Mouse (Mus musculus): ENCODE results near the gene Myo15.
A peak's percentile ranks its signal among the peaks of the same experiment; 100 is the strongest.
"Not testable (repeated sequence)": the region's sequence is repeated elsewhere in the genome, so short reads cannot be mapped to it uniquely, and the experiment has no call there.

Gene Myo15

GRCm38 (mm10) chr11:60469039-60469438, at the start of gene Myo15:
TSS of gene Myo15 (plus strand) at chr11:60469339.
- DNase-seq (ENCODE audit: low spot score in 2 of 2), result no peak

DNA sequence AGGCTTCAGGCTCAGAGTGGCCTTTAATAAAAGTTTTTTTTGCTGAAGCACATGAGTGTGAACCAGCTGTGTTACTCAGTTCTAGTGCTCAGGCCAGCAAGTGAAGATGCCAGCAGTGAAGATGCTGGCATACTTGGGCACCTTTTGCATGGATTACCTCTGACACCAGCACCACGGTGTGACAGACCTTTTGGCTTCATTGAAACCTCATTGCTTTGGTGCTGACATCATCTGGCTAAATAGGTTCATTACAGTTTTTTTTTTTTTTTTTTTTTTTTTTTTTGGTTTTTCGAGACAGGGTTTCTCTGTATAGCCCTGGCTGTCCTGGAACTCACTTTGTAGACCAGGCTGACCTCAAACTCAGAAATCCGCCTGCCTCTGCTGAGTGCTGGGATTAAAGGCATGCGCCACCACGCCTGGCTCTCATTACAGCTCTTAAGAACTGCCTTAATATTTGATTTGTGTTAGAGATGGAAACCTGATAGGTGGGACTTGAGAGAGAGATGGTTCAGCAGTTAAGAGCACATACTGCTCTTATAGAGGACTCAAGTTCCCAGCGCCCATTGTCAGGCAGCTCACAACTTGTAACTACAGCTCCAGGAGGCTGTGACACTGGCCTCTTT, 47.0 kb upstream of the Myo15 start:
- no peak for DNase-seq (ENCODE audit: low spot score in 2 of 2)

- no peak for DNase-seq (ENCODE audit: low spot score in 2 of 2)
Measured at GRCm38 (mm10) chr11:60423006-60423405, 46.1 kb upstream of the Myo15 start.

- no peak for DNase-seq (ENCODE audit: low spot score in 2 of 2)
Measured at GRCm38 (mm10) chr11:60426417-60426816, 42.7 kb upstream of the Myo15 start.

DNA sequence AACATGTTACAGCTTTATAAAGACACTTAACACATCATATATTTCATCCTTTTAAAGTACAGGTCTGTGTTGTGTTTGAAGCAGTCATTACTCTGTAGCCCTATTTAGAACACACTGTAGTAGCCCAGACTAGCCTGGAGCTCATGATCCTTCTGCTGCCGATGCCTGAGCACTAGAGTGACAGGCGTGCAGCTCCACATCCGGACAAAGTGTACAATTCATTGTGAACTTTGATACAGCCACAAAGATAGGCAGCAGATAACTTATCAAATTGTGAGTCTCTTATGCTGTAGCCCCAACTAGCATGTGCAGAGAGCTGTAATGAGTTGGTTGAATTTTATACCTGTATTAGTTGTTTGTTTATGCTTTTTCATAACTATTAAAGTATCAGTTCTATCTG, 41.5 kb upstream of the Myo15 start:
- DNase-seq (ENCODE audit: low spot score in 2 of 2), result no peak

DNA sequence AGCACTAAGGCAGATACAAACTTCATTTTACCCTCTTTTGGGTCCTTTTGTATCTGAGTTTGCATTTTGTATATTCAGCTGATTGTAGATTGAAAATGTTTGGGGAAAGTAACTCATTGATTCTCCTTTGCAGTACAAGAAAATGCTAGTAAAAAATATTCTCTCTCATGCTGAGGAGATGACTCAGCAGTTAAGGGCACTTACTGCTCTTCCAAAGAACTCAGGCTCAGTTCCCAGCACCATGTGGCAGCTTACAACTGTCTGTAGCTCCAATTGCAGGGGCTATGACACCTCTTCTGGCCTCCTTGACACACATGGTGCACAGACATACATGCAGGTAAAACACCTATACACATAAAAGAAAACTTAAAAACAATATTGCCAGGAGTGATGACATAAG, 35.6 kb upstream of the Myo15 start:
- no peak for DNase-seq (ENCODE audit: low spot score in 2 of 2)

DNA sequence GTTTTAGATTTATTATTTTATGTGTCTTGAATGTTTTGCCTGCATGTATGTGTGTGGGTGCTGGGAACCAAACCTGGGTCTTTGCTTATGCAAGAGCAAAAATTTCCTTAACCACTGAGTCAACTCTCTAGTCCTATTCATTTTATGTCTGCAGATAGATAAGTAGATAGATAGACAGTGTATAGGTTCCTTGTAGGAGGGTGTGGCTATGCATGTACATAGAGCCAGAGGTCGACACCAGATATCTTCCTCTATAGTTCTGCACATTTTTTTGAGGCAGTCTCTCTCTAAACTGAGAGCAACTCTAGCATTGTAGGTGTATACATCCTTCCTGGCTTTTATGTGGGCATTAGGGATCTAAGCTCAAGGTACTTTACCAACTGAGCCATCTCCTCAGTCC, 34.0 kb upstream of the Myo15 start:
- no peak for DNase-seq (ENCODE audit: low spot score in 2 of 2)

DNA sequence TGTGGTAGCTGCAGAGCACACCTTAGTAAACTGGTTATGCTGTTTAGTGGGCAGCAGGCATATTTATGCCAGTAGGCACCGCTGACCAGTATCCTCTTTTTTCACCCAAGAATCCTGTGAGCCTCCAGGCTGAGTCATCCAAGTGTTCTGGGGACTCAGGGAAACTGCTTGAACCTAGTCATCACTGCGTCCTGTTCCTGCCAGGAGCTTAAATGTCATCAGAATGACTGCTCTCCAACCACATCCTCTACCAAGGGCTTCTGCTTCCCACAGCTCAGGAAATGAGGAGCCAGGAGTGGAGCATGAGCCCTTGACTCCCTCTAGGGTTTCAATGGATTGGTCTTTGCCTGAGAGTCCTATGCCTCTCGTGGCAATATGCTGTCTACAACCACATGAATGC, 32.5 kb upstream of the Myo15 start:
- DNase-seq (ENCODE audit: low spot score in 2 of 2), result no peak

- not testable (repeated sequence) for DNase-seq (ENCODE audit: low spot score in 2 of 2)
Measured at GRCm38 (mm10) chr11:60439621-60440020, 29.5 kb upstream of the Myo15 start.

- no peak for DNase-seq (ENCODE audit: low spot score in 2 of 2)
Measured at GRCm38 (mm10) chr11:60440176-60440575, 29.0 kb upstream of the Myo15 start.

- peak in 1 of 2 experiments; percentile 25 for DNase-seq (ENCODE audit: low spot score in 2 of 2)
Measured at GRCm38 (mm10) chr11:60442896-60443295, 26.2 kb upstream of the Myo15 start.

GRCm38 (mm10) chr11:60444007-60444406, 25.1 kb upstream of the Myo15 start:
- DNase-seq (ENCODE audit: low spot score in 2 of 2), result no peak

DNA sequence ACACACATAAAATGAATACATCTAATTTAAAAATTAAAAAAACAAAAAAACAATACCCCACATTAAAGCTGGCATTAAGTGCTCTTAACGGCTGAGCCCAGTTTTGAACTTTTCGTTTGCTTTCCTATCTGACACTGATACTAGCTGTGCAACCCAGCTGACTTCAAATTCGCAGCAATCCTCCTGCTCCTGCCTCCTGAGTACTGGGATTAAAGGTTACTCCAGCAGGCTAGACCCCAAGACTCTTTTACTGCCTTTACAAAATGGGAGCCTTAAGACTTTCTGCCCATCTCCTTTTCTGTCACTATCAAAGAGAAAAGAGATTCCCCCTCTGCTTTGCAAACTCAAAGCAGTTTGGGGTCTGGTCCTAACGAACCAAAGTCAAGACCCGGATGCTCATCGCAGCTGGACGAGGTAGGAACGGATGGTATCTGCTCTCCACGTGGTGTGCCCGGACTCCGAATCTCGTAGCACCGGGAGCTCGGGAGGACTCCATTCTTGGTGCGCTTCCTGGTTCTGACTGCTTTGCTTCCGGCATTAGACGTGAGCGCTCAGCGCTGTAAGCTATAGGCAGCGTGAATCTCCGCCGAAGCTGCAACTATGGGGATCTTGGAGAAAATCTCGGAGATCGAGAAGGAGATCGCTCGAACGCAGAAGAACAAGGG, 14.9 kb upstream of the Myo15 start, which contains the start of gene Drg2:
Drg2 (plus strand) TSS at position 512 of the 665 bp plus-strand sequence.
- peak; percentile 74 to 82 for DNase-seq (ENCODE audit: low spot score in 2 of 2)

DNA sequence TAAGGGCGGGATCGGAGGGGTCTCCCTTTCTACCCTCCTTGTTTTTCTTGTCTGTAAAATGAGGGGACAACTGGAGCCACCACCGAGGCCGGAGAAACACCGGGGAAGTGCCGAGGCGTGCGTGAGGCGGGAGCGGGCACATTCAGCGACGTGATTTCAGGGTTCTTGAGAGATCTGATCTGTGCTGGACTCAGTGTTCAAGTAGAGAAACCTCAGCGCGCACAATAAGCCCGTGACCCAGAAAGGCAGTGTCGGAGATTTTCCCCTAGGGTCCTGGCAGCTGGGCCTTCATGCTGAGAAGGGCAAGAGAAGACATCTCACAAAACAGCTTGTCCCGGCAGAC, 14.4 kb upstream of the Myo15 start:
- peak in 1 of 2 experiments; percentile 13 for DNase-seq (ENCODE audit: low spot score in 2 of 2)

GRCm38 (mm10) chr11:60457973-60458372, 11.2 kb upstream of the Myo15 start:
- no peak for DNase-seq (ENCODE audit: low spot score in 2 of 2)

- no peak for DNase-seq (ENCODE audit: low spot score in 2 of 2)
Measured at GRCm38 (mm10) chr11:60465943-60466380, 3.2 kb upstream of the Myo15 start.

DNA sequence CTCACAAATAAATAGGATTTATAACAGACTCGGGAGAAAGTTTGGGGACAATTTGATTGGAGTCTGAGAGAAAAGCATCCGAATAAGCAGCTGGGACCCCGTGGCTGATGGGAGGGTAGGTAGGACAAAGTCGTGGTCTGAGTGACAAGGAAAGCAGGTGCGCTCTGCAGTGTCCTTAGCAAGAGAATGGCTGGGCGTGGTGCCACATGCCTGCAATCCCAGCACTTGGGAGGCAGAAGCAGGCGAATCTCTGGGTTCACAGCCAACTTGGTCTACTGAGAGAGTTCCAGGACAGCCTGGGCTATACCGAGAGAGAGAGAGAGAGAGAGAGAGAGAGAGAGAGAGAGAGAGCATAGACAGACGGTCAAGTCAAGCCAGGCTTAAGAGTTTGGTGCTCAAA, 1.6 kb downstream of the Myo15 start:
- no peak for DNase-seq (ENCODE audit: low spot score in 2 of 2)

DNA sequence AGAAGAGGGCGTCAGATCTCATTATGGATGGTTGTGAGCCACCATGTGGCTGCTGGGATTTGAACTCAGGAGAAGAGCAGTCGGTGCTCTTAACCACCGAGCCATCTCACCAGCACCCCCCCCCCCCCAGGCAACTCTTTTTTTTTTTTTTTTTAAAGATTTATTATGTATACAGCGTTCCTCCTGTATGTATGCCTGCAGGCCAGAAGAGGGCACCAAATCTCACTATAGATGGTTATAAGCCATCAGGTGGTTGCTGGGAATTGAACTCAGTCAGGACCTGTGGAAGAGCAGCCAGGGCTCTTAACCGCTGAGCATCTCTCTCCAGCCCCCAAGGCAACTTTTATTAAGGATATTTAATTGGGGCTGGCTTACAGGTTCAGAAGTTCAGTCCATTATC, 5.4 kb downstream of the Myo15 start:
- no peak for DNase-seq (ENCODE audit: low spot score in 2 of 2)

DNA sequence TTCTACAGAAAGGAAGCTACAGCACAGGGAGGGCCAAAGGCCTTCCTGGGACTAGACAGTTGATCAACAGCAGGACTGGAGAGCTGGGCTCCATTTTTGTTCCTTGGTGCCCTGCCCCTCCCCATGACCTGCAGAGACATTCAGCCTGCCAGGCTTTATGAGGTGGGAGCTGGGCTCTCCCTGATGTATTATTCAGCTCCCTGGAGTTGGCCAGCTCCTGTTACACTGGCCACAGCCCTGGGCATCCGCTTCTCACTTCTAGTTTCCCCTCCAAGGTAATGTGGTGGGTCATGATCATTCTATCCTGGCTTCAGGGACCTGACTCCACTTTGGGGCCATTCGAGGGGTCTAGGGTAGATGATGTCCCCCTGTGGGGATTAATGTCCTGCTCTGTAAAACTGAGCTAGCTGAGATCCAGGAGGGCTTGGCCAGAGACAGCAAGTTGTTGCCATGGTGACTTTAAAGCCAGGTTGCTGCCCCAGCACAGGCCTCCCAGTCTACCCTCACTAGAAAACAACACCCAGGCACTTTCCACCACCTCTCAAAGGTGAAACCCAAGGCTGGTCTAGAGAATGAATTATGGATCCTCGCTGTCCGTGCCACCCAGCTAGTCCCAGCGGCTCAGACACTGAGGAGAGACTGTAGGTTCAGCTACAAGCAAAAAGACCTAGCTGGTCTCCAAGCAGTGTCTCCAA, 6.7 kb downstream of the Myo15 start:
- no peak for DNase-seq (ENCODE audit: low spot score in 2 of 2)

DNA sequence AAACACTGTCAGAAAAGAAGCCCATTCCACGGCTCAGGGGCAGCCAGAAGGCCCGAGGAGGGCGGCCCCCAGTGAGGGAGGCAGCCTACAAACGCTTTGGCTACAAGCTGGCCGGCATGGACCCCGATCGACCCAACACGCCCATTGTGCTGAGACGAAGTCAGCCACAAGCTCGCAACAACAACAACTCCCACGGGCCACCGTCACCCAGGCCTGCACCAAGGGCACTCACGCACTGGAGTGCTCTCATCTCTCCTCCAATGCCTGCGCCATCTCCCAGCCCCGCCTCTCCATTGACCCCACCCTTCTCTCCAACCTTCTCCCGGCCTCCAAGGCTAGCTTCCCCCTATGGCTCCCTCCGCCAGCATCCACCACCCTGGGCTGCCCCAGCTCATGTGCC, 9.0 kb downstream of the Myo15 start:
- no peak for DNase-seq (ENCODE audit: low spot score in 2 of 2)

DNA sequence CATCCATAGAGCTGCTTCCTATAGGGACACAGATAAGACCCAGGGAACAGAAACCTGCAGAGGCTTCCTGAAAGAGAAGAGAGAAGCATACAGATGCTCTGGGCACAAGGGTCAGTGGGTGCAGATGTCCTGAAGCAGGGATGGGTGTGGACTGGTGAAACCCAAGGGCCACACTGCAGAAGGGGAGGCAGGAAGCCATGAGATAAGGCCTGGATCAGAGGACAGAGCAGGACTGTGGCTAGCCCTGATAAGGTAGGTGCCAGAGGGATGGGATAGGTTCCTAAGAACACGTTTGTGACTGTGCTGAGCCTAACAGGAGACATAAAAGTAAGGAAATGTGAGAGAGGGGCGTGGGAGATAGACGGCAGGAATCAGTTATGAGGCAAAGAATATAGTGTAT, 17.1 kb downstream of the Myo15 start:
- DNase-seq (ENCODE audit: low spot score in 2 of 2), result no peak

- DNase-seq (ENCODE audit: low spot score in 2 of 2), result no peak
Measured at GRCm38 (mm10) chr11:60492726-60493125, 23.6 kb downstream of the Myo15 start.

DNA sequence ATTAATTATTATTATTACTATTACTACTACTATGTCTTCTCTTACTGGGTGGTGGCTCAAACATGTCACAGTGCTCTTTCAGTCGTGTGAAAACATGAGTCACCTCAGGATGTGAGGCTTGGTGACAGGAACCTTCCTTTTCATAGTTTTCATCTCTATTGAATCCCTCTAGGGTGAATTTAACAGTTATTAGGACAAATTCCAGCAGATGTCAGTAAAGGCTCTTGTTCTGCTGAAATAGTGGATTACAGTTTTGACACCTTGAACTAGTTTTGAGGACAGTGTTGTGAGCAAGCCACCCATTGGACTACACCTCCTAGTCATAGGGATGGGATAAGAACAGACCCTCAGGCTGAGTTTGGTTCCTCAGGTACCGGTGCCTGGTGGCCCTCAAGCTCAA, 26.6 kb downstream of the Myo15 start:
- DNase-seq (ENCODE audit: low spot score in 2 of 2), result no peak

All from right cerebral cortex, postnatal 36 days (tissue).